Mouse (Mus musculus) left cerebral cortex, postnatal 14 days (tissue): ENCODE measurements around the gene Tshz3. TPM values are rescaled to one million over a fixed set of nuclear protein-coding genes. Genes with fewer than 3 reads are reported as not detected.

Experiments used
- DNase-seq, 2 experiments: peaks; one replicate each; pipeline ENCODE4 v3.0.0; 2021 to 2022; ENCODE audit warnings: low spot score in 2 of 2, mixed read lengths in 1 of 2
- intact Hi-C: fragments of 180-260 bp; cut with DNase I; formaldehyde crosslinking; loops from one replicate; pipeline ENCODE4 v1.15.1; 2025
- total RNA-seq, 2 experiments: library from RNA; stranded (reverse); gene quantifications; 2 replicates each; pipeline ENCODE4 v1.2.3; 2021

The Tshz3 gene
- total RNA-seq, 2 experiments from 2014 or later: 47.1 to 49.6 TPM

DNA sequence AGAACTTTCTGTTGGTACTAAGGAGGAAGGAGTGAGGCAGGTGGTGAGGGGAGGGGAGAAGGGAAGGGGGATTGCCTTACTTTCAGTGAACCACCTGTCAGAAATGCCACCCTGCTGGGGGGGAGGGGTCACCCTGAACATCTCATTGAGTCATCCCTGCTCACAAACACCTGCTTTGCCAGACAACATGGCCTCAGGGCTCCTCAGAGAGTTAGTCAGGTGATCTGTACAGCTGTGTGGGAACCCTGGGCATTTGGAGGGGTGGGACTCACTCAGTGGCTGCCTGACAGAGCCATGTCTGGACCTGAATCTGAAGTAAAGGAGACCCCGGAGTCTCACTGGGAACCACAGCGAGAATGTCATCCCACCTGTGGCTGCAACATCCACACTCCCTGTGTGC is 53.6 kb downstream of the Tshz3 start:
- DNase-seq: no peak
- intact Hi-C loops: no loop called here

DNA sequence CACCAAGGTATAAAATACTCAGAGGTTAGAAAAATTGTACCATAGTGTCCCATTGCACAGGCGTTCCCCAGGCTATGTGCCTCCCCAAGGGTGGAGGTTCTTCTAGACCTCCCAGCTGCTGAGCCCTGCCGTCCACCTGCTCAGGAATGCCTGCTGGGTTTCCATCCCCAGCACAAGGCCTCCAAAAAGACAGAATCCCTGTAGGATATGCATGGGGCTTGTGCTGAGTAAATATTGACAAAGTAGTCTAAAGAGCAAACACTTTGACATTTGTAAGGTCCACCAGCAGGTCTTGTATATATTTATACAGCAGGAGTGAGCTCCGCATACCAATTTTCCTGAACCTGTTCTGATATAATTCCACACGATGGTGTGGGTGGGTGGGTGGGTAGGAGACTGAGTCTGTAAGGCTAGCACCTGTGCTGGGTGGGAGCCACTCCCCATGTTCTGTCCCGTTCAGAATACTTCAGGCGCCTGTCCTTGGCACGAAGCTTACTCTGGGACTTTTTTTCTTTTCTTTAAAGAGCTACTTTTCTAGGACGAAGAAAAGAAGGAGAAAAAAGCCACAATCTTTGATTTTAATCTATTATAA is 69.7 kb downstream of the Tshz3 start:
- intact Hi-C loops: no loop called here
- no peak for DNase-seq

DNA sequence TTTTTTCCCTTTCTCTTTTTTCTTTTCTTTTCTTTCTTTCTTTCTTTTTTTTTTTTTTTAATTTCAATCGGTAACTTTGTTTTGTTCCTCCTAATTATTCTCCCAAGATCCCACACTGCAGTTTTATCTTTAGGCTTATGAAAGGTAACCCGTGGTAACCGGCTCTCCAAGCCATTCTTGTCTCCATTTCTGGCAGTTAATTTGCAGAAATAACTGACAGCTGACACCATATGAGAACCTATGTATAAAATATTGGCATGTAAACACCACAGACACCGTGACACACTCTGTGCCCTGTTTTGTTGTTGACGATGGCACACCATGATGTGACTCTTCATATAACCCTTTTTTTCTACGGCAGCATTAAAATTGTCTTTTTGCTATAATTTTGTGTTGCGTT is 75.2 kb downstream of the Tshz3 start:
- intact Hi-C loops: no loop called here
- DNase-seq: no peak

DNA sequence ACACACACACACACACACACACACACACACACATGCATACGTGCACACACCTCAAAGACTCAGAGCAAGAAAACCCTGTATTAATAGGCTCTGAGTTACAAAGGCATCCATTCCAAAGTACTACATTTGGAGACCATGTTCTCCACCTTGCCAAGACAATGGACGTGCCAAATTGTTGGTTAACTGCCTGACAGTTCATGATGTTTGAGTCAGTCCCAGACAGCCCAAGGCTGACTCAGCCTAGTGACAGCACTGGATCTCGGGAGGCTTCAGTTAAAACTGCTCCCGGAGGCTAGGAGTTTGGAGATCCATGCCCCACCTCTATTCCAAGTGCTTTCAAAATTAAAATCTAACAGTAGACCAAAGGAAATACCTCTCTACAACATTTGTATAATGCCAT is 79.0 kb downstream of the Tshz3 start:
- no peak for DNase-seq
- intact Hi-C loops: no loop called here

DNA sequence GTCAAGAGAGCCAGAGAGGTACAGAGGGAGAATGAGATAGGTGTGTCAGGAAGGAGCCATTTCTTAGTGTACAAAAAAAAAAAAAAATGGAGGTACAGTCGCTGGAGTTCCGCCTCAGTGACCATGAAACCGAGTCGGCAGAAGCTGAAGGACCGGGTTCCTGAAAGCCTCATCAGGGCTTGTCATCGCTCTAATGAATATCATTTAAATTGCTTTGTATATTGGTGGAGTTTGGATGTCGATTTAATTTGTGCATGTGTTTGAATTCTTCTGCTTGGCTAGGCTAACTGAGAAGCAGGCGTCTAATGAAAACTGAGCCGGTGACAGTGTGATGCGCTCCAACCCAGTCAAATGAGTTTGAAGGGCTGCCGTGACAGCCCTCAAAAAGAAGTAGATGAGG is 80.5 kb downstream of the Tshz3 start:
- intact Hi-C loops: no loop called here
- no peak for DNase-seq

DNA sequence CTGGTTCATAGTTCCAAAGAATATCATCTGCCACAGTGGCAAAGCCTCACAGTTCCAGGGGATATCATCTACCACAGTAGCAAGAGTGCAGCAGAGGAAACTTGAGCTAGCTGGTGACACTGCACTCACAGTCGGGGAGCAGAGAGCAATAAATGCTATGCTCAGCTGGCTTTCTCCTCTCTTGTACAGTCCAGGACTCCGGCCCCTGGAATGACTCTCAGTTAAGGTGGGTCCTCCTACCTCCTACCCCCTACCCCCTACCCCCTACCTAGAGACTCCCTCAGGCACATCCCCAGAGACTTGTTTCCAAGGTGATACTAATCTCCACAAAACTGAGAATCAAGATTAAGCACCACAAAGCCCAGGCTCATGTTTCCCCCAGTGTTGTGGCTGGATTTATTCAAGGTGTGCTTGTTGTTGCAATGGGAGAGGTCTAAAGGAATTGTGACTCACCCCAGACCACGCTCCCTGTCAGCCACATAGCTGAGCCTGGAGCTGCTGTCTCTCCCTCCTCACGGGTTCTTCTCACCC is 86.4 kb downstream of the Tshz3 start:
- intact Hi-C loops: no loop called here
- no peak for DNase-seq

DNA sequence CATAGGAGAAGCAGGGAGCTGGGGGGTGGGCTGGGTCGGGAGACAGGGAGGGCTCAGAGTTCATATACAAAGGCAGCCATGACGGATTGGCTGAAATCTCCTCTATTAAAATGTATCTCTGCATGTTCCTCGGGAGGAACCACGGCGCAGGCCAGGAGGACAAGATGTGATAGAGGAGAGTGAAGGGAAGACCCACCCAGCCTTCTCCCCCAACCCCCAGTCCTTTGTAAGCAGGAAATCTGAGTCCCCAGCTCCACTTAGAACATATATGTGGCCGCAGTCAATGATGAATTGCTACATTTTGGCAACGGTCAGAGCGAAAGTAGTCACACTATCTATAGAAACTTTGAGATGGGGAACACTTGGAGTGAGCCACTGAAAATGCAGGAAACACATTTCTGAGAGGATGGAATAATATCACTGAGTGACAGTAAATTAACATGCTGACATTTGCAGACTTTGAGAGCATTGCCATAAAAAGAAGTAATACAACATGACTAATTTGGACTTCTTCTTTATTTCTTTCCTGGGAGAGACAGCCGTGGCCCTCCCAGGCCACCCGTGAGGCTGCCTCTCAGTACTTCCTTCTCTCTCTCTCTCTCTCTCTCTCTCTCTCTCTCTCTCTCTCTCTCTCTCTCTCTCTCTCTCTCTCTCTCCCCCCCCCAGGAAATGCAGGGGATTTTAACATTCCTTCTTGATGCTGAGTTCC is 88.9 kb downstream of the Tshz3 start:
- intact Hi-C loops: no loop called here
- DNase-seq: no peak

DNA sequence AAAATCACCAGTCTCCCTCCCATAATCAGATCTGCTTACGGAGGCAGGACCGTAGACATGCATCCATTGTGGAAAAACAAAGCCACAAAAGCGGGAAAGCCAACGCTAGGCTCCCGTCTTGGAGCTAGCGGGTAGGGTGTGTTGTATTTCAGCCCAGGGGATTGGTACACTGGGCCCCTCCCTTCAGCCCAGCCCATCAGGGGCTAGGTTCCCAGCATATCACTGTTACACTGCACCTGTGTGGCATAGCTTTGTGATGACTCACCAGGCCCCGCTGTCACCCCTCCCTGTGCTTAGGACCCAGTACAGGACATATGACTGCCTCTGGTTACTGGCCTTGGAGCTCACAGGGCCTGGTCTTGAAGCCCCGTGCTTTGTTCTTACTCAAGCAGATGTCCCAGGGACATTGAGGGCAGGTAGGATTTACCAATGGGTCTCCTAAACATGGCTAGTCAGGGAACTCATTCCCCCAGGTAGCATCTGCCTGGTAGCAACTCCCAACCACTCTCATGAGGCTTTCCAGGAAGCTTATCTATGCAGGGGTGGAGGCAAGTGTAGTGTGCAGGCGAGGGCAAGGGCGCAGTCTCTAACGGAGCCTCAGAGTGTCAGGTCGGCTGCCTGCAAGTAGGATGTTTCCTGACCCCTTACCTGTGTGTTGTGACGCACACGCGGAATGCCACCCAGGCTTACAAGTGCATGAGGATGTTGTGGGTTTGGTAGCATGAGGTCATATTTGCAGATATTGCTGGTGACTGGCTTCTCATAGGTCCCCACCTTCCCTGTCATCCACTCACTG is 98.7 kb downstream of the Tshz3 start:
- intact Hi-C loops: no loop called here
- no peak for DNase-seq
